Mouse (Mus musculus): ENCODE results near the gene Ctrb1. TPM values are rescaled to one million over a fixed set of nuclear protein-coding genes. Genes with fewer than 3 reads are reported as not detected.

Gene Ctrb1
- polyA plus RNA-seq, 1 experiment from 2014 or later = not detected

DNA sequence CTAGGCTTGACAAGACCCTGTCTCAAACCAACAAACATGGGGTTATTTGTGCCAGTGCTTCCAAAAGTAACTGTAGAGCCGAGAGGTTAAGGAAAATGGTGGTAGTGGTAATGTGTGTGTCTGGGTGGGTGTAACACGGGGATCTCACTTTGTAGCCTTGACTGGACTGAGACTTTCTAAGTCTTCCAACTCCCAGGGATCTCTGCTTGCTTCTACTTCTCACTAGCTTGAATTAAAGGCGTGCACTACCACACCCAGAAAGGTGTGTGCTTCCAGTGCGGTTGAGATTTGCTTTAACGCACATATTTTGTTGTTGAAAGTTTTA, 47.9 kb downstream of the Ctrb1 start:
- H3K27me3 ChIP-seq = no peaks in the 10 kb centered on the region
- in situ Hi-C loops (cut with MboI; ENCODE audit: low pct_unique_long_range_greater_than_20kb) = no loop called here
- POLR2A ChIA-PET = no interaction called here
- no peak for TF ChIP-seq CTCF (IDR thresholded peaks at IDR 0.05)
- no peak for DNase-seq (ENCODE audit: low read depth, low spot score)
- peak; percentile 7 for ATAC-seq
- CTCF ChIA-PET = no interaction called here

DNA sequence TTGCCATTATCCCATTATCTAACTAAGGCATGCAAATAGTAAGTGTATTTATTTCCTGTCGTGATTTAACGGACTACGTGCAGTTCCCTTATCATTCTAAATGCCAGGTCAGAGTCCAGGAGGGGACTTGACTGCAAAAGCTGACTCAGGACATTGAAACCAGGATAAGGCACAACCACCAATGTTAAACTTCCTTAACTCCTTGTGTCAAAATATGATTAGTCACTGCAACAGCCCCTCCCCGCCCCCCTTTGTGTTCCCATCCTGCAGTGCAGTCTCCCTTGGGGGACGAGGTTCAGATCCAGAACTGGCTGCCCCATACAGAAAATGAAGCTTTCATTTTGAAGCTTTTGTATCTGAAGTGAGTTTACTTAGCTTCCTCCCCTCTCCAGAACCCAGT, 48.3 kb downstream of the Ctrb1 start:
- CTCF ChIA-PET = no interaction called here
- no peak for TF ChIP-seq CTCF (IDR thresholded peaks at IDR 0.05)
- in situ Hi-C loops (cut with MboI; ENCODE audit: low pct_unique_long_range_greater_than_20kb) = no loop called here
- DNase-seq (ENCODE audit: low read depth, low spot score) (no peak), ATAC-seq (no peak)
- H3K27me3 ChIP-seq = no peaks in the 10 kb centered on the region
- POLR2A ChIA-PET = no interaction called here

DNA sequence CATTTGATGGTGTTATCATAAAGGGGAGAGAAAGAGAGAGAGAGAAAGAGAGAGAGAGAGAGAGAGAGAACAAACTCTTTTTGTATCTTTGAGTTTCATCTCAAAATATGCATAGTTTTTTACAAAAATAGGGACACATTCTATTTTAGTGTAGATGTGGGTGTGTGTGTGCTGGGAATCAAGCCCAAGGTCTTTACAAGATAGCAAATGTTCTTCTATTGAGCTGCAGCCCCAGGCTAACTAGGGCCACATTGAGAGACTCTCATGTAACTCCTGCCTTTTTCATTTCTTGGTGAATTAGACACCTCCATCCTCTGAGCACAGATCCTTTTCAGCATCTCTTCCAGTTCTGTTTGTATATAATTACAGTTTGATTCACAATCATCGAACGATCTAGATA, 49.7 kb downstream of the Ctrb1 start:
- ChIA-PET POLR2A (no interaction called here), CTCF (interaction anchor here (0.9 kb wide), 1 partner anchor 11 kb away, joined by 3 read pairs; the partner anchor contains the start of gene Ldhd)
- no peak for ATAC-seq
- H3K27me3 ChIP-seq = no peaks in the 10 kb centered on the region
- in situ Hi-C loops (cut with MboI; ENCODE audit: low pct_unique_long_range_greater_than_20kb) = no loop called here
- no peak for DNase-seq (ENCODE audit: low read depth, low spot score)
- TF ChIP-seq CTCF (IDR thresholded peaks at IDR 0.05) = no peak

DNA sequence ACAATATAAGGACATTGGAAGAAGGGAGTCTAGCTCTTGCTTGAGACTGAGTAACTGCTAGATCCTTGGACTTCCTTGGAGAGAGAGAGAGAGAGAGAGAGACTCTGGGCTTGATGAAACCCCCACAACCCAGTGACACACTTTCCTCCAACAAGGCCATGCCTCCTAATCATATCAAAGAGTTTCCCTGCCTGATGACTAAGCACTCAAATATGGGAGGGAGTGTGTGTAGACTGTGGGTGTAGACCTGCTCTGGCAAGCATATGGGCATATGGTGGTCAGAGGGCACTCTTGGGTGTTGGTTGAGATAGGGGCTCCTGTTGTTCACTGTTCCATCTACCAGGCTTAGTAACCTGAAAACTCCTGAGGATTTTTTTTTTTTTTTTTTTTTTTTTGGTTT, 52.7 kb downstream of the Ctrb1 start:
- no peak for TF ChIP-seq CTCF (IDR thresholded peaks at IDR 0.05)
- ATAC-seq (no peak), DNase-seq (ENCODE audit: low read depth, low spot score) (no peak)
- CTCF ChIA-PET = no interaction called here
- in situ Hi-C loops (cut with MboI; ENCODE audit: low pct_unique_long_range_greater_than_20kb) = no loop called here
- H3K27me3 ChIP-seq = no peaks in the 10 kb centered on the region
- POLR2A ChIA-PET = no interaction called here

Other genes with a start within 250 kb of the Ctrb1 start
- 16.4 TPM for gene Wdr59, start 168.9 kb downstream of the Ctrb1 start, polyA plus RNA-seq (2021)
- 55.3 TPM for gene Znrf1, start 154.9 kb downstream of the Ctrb1 start, polyA plus RNA-seq (2021)
- 12.8 TPM for gene Ldhd, start 60.6 kb downstream of the Ctrb1 start, polyA plus RNA-seq (2021)
- 23.9 TPM for gene Zfp1, start 47.6 kb downstream of the Ctrb1 start, polyA plus RNA-seq (2021)
- 156 TPM for gene Bcar1, start 52.8 kb upstream of the Ctrb1 start, polyA plus RNA-seq (2021)
- gene Cfdp1, start 163.3 kb upstream of the Ctrb1 start, polyA plus RNA-seq (2021) = 179 TPM
- 7.2 TPM for gene Tmem170, start 185.7 kb upstream of the Ctrb1 start, polyA plus RNA-seq (2021)
- not detected for gene Chst5, start 219.4 kb upstream of the Ctrb1 start, polyA plus RNA-seq (2021)
- gene Tmem231, start 242.9 kb upstream of the Ctrb1 start, polyA plus RNA-seq (2021) = 35.3 TPM
- gene Gabarapl2, start 249.7 kb upstream of the Ctrb1 start, polyA plus RNA-seq (2021) = 170 TPM